In the genomic region with DNA sequence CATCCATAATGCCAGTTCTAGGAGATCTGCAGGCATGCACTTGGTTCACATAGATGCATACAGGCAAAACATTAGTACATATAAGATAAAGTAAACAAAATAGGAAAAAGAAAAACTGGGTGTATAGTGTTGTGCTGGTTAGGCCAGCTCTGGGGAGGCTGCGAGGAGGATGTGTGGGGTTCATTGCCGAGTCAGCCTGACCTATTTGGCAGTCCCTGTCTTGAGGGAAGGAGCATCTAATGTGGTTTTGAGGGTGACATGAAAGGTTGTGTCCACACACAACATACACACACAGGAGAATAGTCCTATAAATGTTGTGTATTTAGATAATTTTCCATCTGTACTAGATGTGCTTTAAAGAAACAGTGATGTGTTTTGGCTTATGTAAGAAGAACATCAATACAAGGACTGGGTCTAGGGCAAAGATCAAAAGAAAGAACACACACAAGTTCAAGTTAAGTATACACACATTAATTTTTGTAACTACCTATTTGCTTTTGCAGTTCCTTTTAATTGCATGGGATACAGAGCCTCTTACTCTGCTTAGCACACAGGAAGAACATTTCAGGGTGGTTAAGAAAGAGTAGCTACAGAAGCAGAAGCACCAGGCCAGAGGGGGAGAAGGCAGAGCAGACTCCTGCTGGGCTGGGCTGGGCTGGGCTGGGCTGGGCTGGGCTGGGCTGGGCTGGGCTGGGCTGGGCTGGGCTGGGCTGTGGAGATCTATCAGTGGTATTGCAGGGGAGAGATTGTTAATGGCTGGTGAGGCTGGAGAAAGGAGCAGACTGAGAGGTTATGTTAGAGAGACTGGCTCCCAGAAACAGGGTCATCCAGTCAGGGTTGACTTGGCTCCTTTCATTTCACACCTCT, we compare ENCODE assay signal across 11 mouse cellular contexts. TPM values are rescaled to one million over a fixed set of nuclear protein-coding genes. Genes with fewer than 3 reads are reported as not detected.
DNase-seq lines count a peak whose midpoint lies in the region; ATAC-seq and TF ChIP-seq lines count a peak whose summit lies in the region.
"Had no signal": no experiment of that assay in that cellular context is flagged by ENCODE, and none has a peak within 500 bp of the region (broad histone marks: within the 10 kb centered on the region; RNA-seq: fewer than 3 reads in every experiment).

No protein-coding gene starts in this region.

- no peaks in the 10 kb centered on the region for H3K4me1 ChIP-seq in ES-Bruce4 (ENCODE audit: control insufficient read depth, insufficient read depth, low read length)
- peaks cover 61% of the 10 kb centered on the region for H3K4me1 ChIP-seq in megakaryocyte, embryonic 14.5 days
- peaks cover 6% of the 10 kb centered on the region for H3K4me1 ChIP-seq in lung, adult 2 months (ENCODE audit: control insufficient read depth, insufficient read depth, low read length)

- no peak for DNase-seq in gastrocnemius, adult 2 months
- no peak for DNase-seq in gastrocnemius, postnatal 36 days
- no peak for DNase-seq in lung, adult 2 months
- DNase-seq in cerebellum, postnatal 36 days = no peak
- DNase-seq in embryo, embryonic 10 days (ENCODE audit: low spot score) = no peak
- DNase-seq: lung, postnatal 4 days had no signal

- intact Hi-C loops in gastrocnemius, adult 2 months (cut with DNase I) = no loop called here
- intact Hi-C loops in gastrocnemius, postnatal 36 days (cut with DNase I) = no loop called here

- WGBS in lung, adult 2 months = 47% methylated on average over 2 of the region's 2 CpGs

- H3K27me3 ChIP-seq in ES-Bruce4 (ENCODE audit: control insufficient read depth, insufficient read depth, low read length, poor library complexity, severe bottlenecking) = no peaks in the 10 kb centered on the region
- no peaks in the 10 kb centered on the region for H3K27me3 ChIP-seq in megakaryocyte, embryonic 14.5 days (replicated peaks)
- H3K27me3 ChIP-seq: heart, embryonic 15.5 days had no signal

- H3K4me3 ChIP-seq in gastrocnemius, adult 2 months = no peak overlapping the region
- H3K4me3 ChIP-seq in ES-Bruce4 (ENCODE audit: low read depth, low read length) = no peak overlapping the region
- peak overlapping the region; percentile 64 for H3K4me3 ChIP-seq in megakaryocyte, embryonic 14.5 days (replicated peaks)
- no peak overlapping the region for H3K4me3 ChIP-seq in lung, adult 2 months (replicated peaks; ENCODE audit: extremely low read depth, low read depth, low read length)
- H3K4me3 ChIP-seq: forebrain, embryonic 10.5 days; heart, embryonic 15.5 days had no signal

- peak; percentile 66 for ATAC-seq in inflammation-experienced regulatory T-cells, adult 6 months

- TF ChIP-seq CTCF in gastrocnemius, adult 2 months (IDR thresholded peaks at IDR 0.05) = no peak
- TF ChIP-seq CTCF in ES-Bruce4 (IDR thresholded peaks at IDR 0.05; ENCODE audit: low read depth, low read length) = no peak
- TF ChIP-seq CTCF in lung, adult 2 months (IDR thresholded peaks at IDR 0.05; ENCODE audit: insufficient read depth, low read length) = no peak

- 0 out of 2 replicates have a peak, but pooled peaks cover 6% of the 10 kb centered on the region for H3K36me3 ChIP-seq in ES-Bruce4 (ENCODE audit: control insufficient read depth, insufficient read depth, low read length, poor library complexity, severe bottlenecking)
- H3K36me3 ChIP-seq in megakaryocyte, embryonic 14.5 days (replicated peaks; ENCODE audit: low read length) = peaks cover 44% of the 10 kb centered on the region
- H3K36me3 ChIP-seq: heart, embryonic 15.5 days had no signal

- peak overlapping the region; percentile 67 for H3K27ac ChIP-seq in gastrocnemius, adult 2 months
- 0 out of 2 replicates have a peak overlapping the region, but pooled peaks have one; percentile 12 for H3K27ac ChIP-seq in ES-Bruce4 (ENCODE audit: insufficient read depth, low read length)
- H3K27ac ChIP-seq: forebrain, embryonic 10.5 days; heart, embryonic 15.5 days had no signal

- TF ChIP-seq POLR2A in ES-Bruce4 (IDR thresholded peaks at IDR 0.05; ENCODE audit: insufficient read depth, low read length) = no peak
- no peak for TF ChIP-seq POLR2A in lung, adult 2 months (IDR thresholded peaks at IDR 0.05; ENCODE audit: borderline replicate concordance, extremely low read depth, low read depth, low read length)

- TF ChIP-seq EP300 in ES-Bruce4 (IDR thresholded peaks at IDR 0.05; ENCODE audit: insufficient read depth, low read depth, low read length) = no peak

- H3K9ac ChIP-seq in ES-Bruce4 (ENCODE audit: low read depth, poor library complexity, severe bottlenecking) = no peak overlapping the region
- H3K9ac ChIP-seq: heart, embryonic 15.5 days had no signal

- no peaks in the 10 kb centered on the region for H3K9me3 ChIP-seq in ES-Bruce4 (replicated peaks; ENCODE audit: control insufficient read depth, insufficient read depth, low read length, poor library complexity, severe bottlenecking)
- H3K9me3 ChIP-seq in megakaryocyte, embryonic 14.5 days = no peaks in the 10 kb centered on the region
- H3K9me3 ChIP-seq: forebrain, embryonic 10.5 days; heart, embryonic 15.5 days had no signal

RNA-seq across cellular contexts. Expression of gene Larp4b, which starts 13.5 kb away (rescaled TPM):
- 10 to 100 TPM; 67.7 to 78.6 TPM for total RNA-seq in gastrocnemius, adult 2 months (2021)
- 10 to 100 TPM; 66.0 to 67.8 TPM for total RNA-seq in gastrocnemius, postnatal 36 days (2021)
- polyA plus RNA-seq in ES-Bruce4 (2011; ENCODE audit: insufficient read depth, insufficient read length, low read depth, missing spikeins) = 104 and 108 TPM in 2 replicates
- 10 to 100 TPM; 33.8 to 37.2 (median 35.0) TPM for polyA plus RNA-seq in inflammation-experienced regulatory T-cells, adult 6 months (2017; shearing (Covaris generic))
- 11.9 and 15.7 TPM in 2 replicates for polyA plus RNA-seq in megakaryocyte, embryonic 14.5 days (2012; ENCODE audit: insufficient read depth, low replicate concordance)
- polyA plus RNA-seq in lung, adult 2 months (2012; rRNA removed) = 17.8 and 23.9 TPM in 2 replicates
